Mouse (Mus musculus) embryo, embryonic 9.5 days (tissue): ENCODE data around the gene Prokr1.
"Not testable (repeated sequence)": the region's sequence is repeated elsewhere in the genome, so short reads cannot be mapped to it uniquely, and the experiment has no call there.

Source experiments
- DNase-seq: peaks from one replicate; pipeline ENCODE4 v3.0.0-alpha.2; 2017; ENCODE audit errors: extremely low spot score

The Prokr1 gene

GRCm38 (mm10) chr6:87571863-87572262 is 18.7 kb downstream of the Prokr1 start:
- not testable (repeated sequence) for DNase-seq

- DNase-seq, result no peak
These were observed 22.6 kb downstream of the Prokr1 start for GRCm38 (mm10) chr6:87567686-87568593.

- no peak for DNase-seq
These were observed 25.4 kb downstream of the Prokr1 start for GRCm38 (mm10) chr6:87565166-87565565.

- no peak for DNase-seq
These were observed 26.2 kb downstream of the Prokr1 start for GRCm38 (mm10) chr6:87564356-87564755.

DNA sequence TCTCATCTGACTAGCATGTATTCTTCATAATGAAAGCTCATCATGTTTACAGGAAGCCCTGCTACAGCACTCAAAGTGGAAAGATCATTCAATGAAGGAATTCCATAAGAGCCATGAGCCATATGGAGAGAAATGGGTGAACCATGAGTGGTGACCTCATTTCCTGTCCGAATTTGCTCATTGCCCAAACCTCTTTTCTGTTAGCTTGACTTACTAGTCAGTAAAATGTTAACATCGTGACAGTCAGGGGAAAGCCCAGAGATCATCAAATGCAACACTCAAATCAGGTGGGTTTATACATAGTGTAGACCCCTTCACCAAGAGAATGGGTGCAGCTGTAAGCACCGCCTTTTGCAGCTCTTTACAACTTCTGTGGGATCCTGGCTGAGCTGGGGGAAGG is 36.8 kb downstream of the Prokr1 start:
- no peak for DNase-seq

- no peak for DNase-seq
These were observed 38.3 kb downstream of the Prokr1 start for GRCm38 (mm10) chr6:87552054-87552807.

GRCm38 (mm10) chr6:87547836-87548235 is 42.7 kb downstream of the Prokr1 start:
- no peak for DNase-seq

DNA sequence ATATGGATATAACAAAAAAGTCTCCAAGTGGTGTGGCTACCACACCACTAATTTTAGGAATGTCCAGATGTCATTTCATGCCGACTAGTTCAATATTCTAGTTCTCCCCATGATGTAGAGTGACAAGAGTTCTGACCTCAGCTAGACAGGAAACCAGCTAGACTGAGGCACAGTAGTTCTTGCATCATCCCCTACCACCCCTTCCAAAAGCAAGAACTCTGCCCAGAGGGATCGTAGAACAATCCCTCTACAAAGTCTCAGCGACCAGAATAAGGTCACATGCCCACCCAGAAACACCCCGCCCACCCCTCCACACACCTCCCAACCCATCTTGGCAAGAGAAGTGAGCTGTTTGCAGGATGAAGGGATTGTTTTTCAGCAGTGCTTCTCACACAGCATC is 43.1 kb downstream of the Prokr1 start:
- no peak for DNase-seq

- DNase-seq, result no peak
These were observed 45.0 kb downstream of the Prokr1 start for GRCm38 (mm10) chr6:87545331-87546217.

DNA sequence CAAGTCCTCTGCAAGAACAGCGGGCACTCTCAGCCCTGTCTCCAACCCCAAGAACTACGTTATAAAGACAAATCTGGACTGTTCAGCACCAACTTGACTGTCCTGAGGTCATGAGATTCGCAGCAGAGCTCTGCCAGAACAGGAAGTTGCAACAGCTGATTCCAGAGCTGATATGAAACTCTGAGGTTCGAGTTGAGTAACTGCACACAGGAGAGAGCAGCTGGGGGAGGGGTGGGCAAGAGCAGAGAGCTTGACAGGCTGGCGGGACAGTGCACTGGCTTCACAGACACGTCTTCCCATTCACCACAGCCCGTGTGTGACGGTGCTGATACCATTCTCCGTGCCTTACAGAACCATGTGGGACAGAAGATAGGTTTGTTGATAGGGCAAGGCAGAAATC is 48.5 kb downstream of the Prokr1 start:
- DNase-seq, result no peak

- no peak for DNase-seq
These were observed 49.4 kb downstream of the Prokr1 start for GRCm38 (mm10) chr6:87541171-87541571.

GRCm38 (mm10) chr6:87538376-87539270 is 51.9 kb downstream of the Prokr1 start:
- no peak for DNase-seq

DNA sequence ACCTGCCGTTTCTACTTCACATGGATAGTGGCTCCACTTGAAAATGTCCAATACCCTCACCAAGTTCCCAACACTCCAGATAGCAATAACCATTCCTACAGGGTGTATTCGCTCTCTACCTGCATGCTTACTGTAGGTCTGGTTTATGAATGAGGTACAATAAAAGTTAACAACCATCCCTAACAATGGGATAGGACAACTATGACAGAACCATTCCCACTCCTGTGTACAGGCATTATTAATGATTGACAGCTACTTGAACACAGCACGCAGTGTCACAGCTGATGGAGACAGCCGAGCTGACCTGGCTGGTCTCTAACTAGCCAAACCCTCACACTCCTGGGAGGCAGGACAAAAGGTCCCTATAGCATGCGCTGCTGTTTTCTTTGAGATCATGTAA is 52.9 kb downstream of the Prokr1 start:
- no peak for DNase-seq

DNA sequence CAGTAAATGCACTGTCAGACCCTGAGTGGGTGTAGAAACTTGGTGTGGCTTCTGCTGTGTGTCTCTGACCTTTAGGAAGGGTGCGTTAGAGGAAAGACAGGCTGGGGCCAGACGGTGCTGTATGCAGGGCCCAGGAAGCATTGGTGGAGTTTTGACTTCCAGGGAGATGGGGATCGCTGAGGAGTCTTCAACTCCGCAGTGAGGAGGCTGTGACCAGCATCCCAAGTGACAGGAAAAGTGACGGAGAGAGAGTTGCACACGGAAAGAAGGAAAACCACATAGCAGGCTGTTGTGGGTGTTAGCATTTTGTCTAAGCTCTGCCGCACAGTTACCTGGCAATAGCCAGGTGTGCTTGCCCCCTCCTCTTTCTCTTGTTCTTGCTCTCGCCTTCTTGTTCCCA is 54.3 kb downstream of the Prokr1 start:
- no peak for DNase-seq

DNA sequence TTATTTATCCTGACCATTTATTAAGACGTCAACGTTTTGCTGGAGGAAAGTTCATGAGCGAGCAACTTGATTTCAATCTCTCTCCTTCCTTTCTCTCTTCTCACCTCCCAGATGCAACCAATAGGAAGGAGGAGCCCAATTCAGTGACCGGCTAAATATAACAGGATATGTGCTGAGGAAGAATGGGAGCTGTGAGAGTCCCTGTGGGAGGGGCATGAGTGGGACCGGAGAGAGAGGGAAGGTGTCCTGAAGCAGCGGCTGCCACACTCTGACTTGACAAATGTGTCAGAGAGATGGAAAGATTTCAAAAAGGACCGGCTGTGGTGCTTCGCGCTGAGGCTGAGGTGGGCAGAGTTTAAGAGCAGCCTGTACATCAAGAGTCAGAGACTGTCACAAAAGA is 54.9 kb downstream of the Prokr1 start:
- DNase-seq, result no peak

- no peak for DNase-seq
These were observed 55.5 kb downstream of the Prokr1 start for GRCm38 (mm10) chr6:87534855-87535575.

DNA sequence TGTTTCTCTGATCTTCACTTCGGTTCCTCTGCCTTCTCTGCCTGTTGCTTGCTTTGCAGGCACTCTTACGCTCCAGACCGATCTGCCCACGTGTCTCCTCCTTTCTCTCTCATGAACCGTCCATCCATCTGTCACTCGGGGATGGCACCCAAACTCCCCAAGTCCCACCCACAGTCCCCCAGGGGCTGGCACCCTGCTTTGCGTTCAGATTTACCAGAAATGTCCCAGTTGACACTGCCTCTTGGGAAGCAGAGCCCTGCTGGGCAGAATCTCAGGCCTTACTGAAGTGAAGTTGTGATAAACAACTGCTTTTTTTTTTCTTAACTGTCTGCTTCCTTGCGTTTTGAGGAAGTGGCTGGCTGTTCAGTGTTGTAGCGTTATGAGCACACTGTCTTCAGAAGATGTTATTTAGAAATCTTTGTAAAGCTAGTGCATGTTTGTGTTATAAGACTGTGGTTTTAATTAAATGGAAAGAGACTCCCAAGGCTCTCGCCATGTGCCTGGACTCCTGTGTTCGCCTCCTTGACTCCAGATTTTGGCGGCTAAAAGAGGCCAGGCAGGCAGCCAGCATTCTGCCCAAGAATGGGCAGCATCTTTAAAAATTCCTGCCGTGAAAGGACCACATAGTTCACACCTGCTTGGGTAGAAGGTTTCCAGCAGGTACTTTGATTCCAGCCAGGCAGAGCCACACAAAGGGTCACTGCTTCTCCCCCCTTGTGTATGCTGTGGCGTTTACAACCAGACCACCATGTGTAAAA is 57.4 kb downstream of the Prokr1 start, which contains the start of gene Arhgap25:
Arhgap25 (minus strand) TSS at position 307 of the 758 bp plus-strand sequence.
- DNase-seq, result no peak

GRCm38 (mm10) chr6:87531456-87532015 is 59.0 kb downstream of the Prokr1 start:
- no peak for DNase-seq

DNA sequence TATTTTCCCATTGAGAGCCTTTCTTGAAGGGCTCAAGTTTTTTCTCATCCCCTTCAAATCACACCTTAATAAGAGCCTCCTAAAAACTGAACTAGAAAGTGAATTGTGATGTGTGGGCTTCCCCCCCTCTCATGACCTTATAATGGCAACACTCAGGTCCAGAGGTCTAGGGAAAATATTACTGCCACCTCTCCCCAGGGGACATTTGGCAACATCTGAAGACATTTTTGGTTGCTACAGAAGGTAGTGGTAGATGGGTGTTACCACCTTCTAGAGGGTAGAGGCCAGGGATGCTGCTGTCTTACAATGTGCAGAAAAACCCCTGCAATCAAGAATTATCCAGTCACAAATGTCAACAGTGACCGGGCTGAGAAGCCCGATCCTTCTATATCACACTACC is 60.2 kb downstream of the Prokr1 start:
- no peak for DNase-seq
